Mouse (Mus musculus): ENCODE results near the gene Olfr702. TPM values are rescaled to one million over a fixed set of nuclear protein-coding genes. Genes with fewer than 3 reads are reported as not detected.

The Olfr702 gene
- not detected in 2 replicates for polyA plus RNA-seq (2012; rRNA removed)

DNA sequence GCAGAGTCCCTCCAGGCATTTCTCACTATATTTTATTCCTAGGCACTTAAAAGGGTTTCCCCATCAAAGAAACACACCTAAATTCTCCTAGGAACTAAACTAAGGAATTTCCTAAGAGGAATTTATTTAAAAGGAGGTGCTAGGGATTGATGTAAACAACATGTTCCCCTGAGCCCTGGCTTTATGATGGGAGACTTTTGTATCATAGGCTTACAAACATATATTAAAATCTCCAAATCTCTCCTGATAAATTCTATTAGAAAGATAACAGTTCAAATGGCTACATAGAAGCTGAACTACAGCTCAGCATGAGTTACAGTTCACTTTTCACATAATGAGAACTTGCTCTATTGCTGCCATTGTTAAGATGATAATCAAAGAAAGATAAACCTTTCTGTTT lies at the start of gene Olfr702:
TSS of gene Olfr702 (minus strand) at position 101 of the 400 bp plus-strand sequence.
- DNase-seq (ENCODE audit: extremely low spot score in 1 of 2, low spot score in 1 of 2) = no peak

DNA sequence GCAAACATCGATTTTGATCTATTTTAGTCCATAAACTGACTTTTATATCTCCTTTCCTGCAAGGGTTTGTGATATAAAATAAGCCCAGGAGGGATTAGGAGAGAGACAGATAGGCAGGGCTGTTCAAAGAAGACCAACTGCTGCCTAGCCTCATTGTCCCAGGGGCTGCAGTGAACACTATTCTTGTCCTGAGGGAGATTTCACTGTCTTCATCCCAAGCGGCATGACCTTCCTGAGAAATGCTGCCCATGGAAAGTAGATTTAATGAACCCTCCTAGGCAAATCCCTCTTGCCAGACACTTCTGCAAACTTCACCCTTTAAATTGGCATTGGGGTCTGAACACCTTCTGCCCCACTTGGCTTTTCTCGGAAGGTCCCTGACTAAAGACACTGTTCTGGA lies 43.1 kb upstream of the Olfr702 start, which contains the start of gene Olfr705:
TSS of gene Olfr705 (minus strand) at position 101 of the 400 bp plus-strand sequence.
- no peak for DNase-seq (ENCODE audit: extremely low spot score in 1 of 2, low spot score in 1 of 2)

GRCm38 (mm10) chr7:106862885-106863284 lies 29.2 kb upstream of the Olfr702 start, which contains the start of gene Olfr704:
TSS of gene Olfr704 (plus strand) at chr7:106863185.
- DNase-seq (ENCODE audit: extremely low spot score in 1 of 2, low spot score in 1 of 2) = no peak

- no peak for DNase-seq (ENCODE audit: extremely low spot score in 1 of 2, low spot score in 1 of 2)
Measured at GRCm38 (mm10) chr7:106843060-106843459, 9.4 kb upstream of the Olfr702 start, which contains the start of gene Olfr703. TSS of gene Olfr703 (plus strand) at chr7:106843360.

DNA sequence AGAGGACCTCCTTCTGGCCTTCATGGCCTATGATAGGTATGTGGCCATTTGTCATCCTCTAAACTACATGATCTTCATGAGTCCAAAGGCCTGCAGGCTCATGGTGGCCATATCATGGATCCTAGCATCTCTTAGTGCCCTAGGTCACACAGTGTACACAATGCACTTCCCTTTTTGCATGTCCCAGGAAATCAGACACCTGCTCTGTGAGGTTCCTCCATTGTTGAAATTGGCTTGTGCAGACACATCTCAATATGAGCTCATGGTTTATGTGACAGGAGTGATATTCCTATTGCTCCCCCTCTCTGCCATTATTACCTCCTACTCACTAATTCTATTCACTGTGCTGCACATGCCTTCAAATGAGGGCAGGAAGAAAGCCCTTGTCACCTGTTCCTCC lies 15.3 kb downstream of the Olfr702 start:
- no peak for DNase-seq (ENCODE audit: extremely low spot score in 1 of 2, low spot score in 1 of 2)

DNA sequence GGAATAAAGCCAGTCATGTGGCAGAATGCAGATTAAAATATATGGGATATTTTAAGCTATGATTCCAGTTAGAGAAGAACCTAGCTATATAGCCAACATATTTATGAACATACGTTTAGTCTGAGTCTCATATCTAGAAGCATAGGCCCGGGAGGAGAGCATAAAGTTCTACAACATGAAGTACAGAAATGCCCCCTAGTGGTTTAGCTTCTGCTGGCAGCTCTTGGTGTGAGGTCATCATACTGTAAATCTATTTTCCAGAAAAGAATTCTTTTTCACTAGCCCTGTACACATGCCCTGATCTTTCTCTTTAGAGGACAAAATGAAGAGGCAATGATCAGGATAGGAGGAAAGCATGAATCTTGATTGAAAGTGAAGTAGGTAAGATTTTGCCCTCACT lies 17.9 kb downstream of the Olfr702 start:
- peak in 1 of 2 experiments; percentile 19 for DNase-seq (ENCODE audit: extremely low spot score in 1 of 2, low spot score in 1 of 2)

DNA sequence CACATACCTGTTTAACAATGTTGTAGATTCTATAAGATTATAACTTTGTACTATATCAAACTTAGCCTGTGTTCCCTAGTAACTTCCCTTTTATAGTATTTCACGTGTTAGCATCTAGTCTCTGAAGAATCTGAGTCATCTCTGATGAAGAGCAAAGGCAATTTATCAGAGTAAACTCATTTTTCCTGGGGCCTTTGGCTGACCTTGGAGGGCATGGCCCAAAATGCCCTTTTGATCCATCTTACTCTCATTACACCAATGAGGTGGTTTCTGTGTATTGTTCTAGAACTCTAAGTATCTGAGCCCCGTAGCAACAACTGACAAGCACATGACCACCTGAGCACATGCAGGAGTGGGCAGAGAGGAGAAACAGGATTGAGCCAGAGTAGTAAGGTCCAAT lies 19.9 kb downstream of the Olfr702 start, which contains the start of gene Olfr701:
TSS of gene Olfr701 (plus strand) at position 301 of the 400 bp plus-strand sequence.
- DNase-seq (ENCODE audit: extremely low spot score in 1 of 2, low spot score in 1 of 2) = no peak

- no peak for DNase-seq (ENCODE audit: extremely low spot score in 1 of 2, low spot score in 1 of 2)
Measured at GRCm38 (mm10) chr7:106808734-106809133, 25.0 kb downstream of the Olfr702 start, which contains the start of gene Olfr700. TSS of gene Olfr700 (minus strand) at chr7:106808834.

DNA sequence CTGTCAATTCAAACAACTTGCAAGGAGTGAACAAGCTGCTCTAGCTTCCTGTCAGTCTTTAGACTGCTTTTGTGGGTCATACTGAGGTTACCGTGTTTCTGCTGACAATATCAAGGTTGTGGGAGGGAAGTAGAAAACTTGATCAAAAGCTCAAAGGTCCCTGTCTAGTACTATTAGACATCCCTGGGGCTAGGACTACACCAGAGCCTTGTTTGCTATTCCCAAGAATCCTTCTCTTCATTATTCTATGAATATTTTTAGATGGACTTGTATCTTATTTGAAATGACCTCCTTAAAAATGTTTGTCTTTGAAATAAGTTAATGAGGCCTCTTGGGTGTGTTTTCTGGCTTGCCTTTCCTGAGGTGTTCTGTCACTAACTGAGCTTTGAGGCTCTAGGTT lies 40.6 kb downstream of the Olfr702 start, which contains the start of gene Olfr699:
TSS of gene Olfr699 (minus strand) at position 101 of the 400 bp plus-strand sequence.
- DNase-seq (ENCODE audit: extremely low spot score in 1 of 2, low spot score in 1 of 2) = no peak

GRCm38 (mm10) chr7:106788330-106788729 lies 45.4 kb downstream of the Olfr702 start:
- peak in 1 of 2 experiments; percentile 2 for DNase-seq (ENCODE audit: extremely low spot score in 1 of 2, low spot score in 1 of 2)

Other genes starting within 250 kb of the Olfr702 start
- gene Olfr693, start 153.3 kb downstream of the Olfr702 start, polyA plus RNA-seq (2012; rRNA removed) = not detected in 2 replicates
- gene Olfr694, start 142.1 kb downstream of the Olfr702 start, polyA plus RNA-seq (2012; rRNA removed) = not detected in 2 replicates
- gene Olfr695, start 117.5 kb downstream of the Olfr702 start, polyA plus RNA-seq (2012; rRNA removed) = 0.02 TPM in 1 of 2 replicates, not detected in the other
- not detected in 2 replicates for gene Olfr697, start 91.5 kb downstream of the Olfr702 start, polyA plus RNA-seq (2012; rRNA removed)
- gene Olfr698, start 78.5 kb downstream of the Olfr702 start, polyA plus RNA-seq (2012; rRNA removed) = not detected in 2 replicates
- gene Olfr699, start 40.7 kb downstream of the Olfr702 start, polyA plus RNA-seq (2012; rRNA removed) = not detected in 2 replicates
- gene Olfr700, start 25.1 kb downstream of the Olfr702 start, polyA plus RNA-seq (2012; rRNA removed) = not detected in 2 replicates
- gene Olfr701, start 19.8 kb downstream of the Olfr702 start, polyA plus RNA-seq (2012; rRNA removed) = not detected in 2 replicates
- not detected in 2 replicates for gene Olfr703, start 9.5 kb upstream of the Olfr702 start, polyA plus RNA-seq (2012; rRNA removed)
- gene Olfr704, start 29.3 kb upstream of the Olfr702 start, polyA plus RNA-seq (2012; rRNA removed) = not detected in 2 replicates
- gene Olfr705, start 43.0 kb upstream of the Olfr702 start, polyA plus RNA-seq (2012; rRNA removed) = not detected in 2 replicates
- not detected in 2 replicates for gene Olfr706, start 54.3 kb upstream of the Olfr702 start, polyA plus RNA-seq (2012; rRNA removed)
- not detected in 2 replicates for gene Olfr707, start 67.3 kb upstream of the Olfr702 start, polyA plus RNA-seq (2012; rRNA removed)
- not detected in 2 replicates for gene Olfr1532-ps1, start 74.1 kb upstream of the Olfr702 start, polyA plus RNA-seq (2012; rRNA removed)
- not detected in 2 replicates for gene Olfr709-ps1, start 98.3 kb upstream of the Olfr702 start, polyA plus RNA-seq (2012; rRNA removed)
- not detected in 2 replicates for gene Olfr710, start 114.4 kb upstream of the Olfr702 start, polyA plus RNA-seq (2012; rRNA removed)
- gene Olfr6, start 130.0 kb upstream of the Olfr702 start, polyA plus RNA-seq (2012; rRNA removed) = not detected in 2 replicates
- gene Olfr711, start 141.6 kb upstream of the Olfr702 start, polyA plus RNA-seq (2012; rRNA removed) = not detected in 2 replicates
- gene Olfr2, start 172.2 kb upstream of the Olfr702 start, polyA plus RNA-seq (2012; rRNA removed) = not detected in 2 replicates
- gene Olfr713, start 197.3 kb upstream of the Olfr702 start, polyA plus RNA-seq (2012; rRNA removed) = not detected in 2 replicates
- gene Olfr714, start 237.1 kb upstream of the Olfr702 start, polyA plus RNA-seq (2012; rRNA removed) = 0.04 TPM in 1 of 2 replicates, not detected in the other